Mouse (Mus musculus): ENCODE data around the gene Cideb.

- TF ChIP-seq CTCF (conservative IDR thresholded peaks at IDR 0.05; ENCODE audit: low read length): no peak
- no peak for TF ChIP-seq NANOG (IDR thresholded peaks at IDR 0.05; ENCODE audit: borderline replicate concordance, low read length)
Observed at GRCm38 (mm10) chr14:55726261-55726660, 32.0 kb downstream of the Cideb start.
